Mouse (Mus musculus): ENCODE data around the gene Eva1a.

GRCm38 (mm10) chr6:82041488-82042295, 849 bp downstream of the Eva1a start:
- TF ChIP-seq POLR2A (IDR thresholded peaks at IDR 0.05; ENCODE audit: extremely low read depth, insufficient read depth, low read length) (0 out of 2 replicates have a peak, but pooled peaks have one; percentile 52), CTCF (IDR thresholded peaks at IDR 0.05; ENCODE audit: low read depth, low read length) (no peak)
